Mouse (Mus musculus): ENCODE measurements around the gene Tbc1d8.

The Tbc1d8 gene

DNA sequence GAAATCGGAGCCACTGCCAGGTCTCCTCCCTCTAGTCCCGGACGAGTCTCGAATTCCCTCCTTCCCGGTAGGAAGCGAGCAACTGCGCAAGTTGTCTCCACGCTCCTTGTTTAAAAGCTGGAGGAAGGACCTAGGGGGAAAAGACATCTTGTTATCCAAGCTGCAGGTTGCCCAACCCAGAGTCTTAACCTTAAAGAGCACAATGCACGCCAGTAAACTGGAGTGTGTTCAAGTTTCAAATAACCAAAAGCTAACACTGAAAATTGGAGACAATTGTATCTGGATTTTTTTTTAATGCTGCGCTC is 293 bp upstream of the Tbc1d8 start:
- DNase-seq (ENCODE audit: low spot score in 2 of 2), result no peak

DNA sequence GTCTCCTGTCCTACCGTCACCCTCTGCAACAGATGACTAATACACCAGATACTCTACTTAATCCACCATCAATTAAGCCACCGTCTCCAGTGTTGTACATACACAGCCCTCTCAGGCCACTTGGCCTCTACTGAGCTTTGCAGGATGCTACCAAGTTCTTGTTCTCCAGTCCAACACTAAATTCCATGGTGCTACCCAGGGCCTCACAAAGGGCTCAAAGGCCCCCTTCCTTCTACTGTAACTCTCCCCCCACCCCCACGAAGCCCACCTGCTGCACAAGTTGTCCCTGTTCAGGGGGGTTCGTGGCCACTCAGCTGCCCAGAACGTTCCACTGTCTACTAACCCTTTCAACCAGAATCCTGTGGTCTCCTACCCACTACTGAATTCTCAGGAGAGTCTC is 1.5 kb downstream of the Tbc1d8 start:
- DNase-seq (ENCODE audit: low spot score in 2 of 2), result no peak

DNA sequence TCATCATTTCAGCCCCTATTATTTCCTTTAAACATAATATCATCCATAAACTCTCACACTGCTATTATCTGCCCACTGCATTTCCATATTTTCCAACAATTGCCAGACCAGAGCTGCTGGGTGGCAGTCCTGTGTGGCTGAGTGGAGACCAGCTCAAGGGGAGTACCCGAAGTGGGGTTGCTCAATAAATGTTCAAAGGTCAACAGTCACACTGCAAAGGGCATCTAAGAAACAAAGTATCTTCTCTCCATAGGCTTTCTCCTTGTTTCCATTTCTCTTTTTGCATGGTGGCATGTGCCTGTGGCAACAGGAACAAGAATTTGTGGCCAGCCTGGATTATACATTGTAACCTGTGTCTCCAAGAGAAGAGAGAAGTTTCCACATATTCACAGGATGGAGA is 2.2 kb downstream of the Tbc1d8 start:
- DNase-seq (ENCODE audit: low spot score in 2 of 2), result no peak

DNA sequence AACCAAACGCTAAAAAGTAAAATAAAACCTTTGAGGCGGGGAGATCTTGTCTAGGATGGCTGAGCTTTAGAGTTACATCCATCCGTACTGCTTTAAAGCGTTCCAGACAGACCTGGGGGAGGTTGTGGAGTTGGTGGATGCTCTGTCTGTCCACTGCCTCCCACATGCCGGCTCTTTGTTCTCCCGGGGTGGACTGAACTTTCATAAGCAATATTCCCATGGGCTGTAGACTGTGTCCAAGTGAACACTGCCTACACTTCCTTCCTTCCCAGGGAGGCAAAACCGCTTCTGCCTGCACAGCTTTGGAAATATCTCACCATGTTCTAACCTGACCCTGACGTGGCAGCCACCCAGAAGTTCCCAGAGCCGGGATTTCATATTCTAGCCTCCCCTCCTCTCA is 4.0 kb downstream of the Tbc1d8 start:
- DNase-seq (ENCODE audit: low spot score in 2 of 2), result no peak

DNA sequence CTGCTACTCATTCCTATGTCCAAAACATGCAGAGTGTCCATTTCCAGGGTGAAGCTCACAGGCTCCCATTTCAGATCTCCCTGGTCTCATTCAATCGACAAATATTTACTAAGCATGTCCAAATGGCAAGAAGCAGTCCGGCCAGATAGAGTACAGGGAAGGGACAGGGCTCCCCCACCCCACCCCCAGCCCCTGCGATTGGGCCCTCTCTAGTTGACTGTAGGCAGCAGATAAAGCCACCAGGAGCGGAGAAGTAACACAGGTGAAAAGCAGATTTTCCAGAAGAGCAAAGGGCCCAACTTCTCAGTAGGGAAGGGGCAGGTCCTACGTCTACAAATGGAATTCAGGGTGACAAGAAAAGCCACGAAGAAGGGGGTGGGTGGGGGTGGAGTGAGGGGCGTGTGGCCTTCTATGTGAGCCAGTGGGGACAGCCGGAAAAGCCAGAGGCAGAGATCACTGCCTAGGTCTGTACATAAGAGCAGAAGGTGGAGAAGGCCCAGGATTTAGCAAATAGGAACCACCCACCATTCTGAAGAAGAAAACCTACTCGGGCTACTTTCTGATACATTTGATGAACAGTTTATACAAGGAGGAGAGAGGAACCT is 7.2 kb downstream of the Tbc1d8 start:
- DNase-seq (ENCODE audit: low spot score in 2 of 2), result no peak

DNA sequence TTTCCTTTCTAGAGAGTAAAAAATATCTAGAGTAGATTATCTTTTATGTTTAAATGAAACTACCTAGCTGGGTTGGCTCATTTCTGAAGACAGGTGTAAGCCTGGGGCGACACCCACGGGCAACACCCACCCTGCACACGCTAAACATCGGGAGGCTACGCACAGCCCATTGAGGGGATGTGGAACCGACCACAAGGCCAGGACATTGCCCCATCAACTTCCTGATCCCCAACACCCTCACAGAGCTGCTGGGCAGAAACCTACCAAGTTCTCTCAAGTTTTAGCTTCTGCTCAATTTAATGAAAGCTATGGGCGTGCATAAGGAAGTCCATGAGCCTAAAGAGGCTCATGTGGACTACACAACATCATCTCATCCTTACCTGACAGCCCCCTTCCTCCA is 9.6 kb downstream of the Tbc1d8 start:
- DNase-seq (ENCODE audit: low spot score in 2 of 2), result no peak

DNA sequence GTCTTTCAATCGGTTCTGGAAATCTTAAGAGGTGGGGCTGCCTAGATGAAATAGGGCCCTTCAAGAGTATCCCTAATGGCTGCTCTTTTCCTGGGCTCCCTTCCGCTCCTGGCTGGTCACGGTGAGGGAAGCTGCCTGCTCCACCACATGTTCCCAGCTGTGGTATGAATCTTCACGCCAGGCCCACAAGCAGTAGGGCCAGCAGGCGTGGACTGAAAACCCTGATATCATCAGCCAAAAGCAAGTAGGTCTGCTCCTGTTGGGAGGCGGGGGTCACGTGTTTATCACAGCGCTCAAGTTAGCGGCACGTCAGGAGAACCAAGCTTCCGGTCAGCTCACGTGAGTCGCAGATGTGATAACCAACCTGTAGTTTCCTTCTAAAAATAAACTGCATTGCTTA is 12.0 kb downstream of the Tbc1d8 start:
- DNase-seq (ENCODE audit: low spot score in 2 of 2), result no peak

DNA sequence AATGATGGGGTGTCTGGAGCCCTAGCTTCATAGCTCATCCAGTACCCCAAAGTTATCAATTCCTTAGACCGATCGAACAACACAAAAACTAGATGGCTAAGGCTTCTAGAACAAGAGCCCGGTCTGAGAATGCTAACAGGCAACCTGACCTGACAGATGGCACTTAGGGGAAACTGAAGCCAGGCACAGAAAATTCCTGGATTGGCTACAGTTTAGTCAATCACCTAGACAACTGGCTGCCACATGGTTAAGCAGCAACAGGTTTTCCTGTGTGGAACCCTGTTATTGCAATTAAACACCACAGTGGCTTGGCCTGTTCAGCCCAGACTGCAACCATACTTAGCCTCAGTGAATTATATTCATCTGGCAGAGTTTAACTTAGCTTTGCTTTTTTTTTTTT is 13.8 kb downstream of the Tbc1d8 start:
- no peak for DNase-seq (ENCODE audit: low spot score in 2 of 2)

DNA sequence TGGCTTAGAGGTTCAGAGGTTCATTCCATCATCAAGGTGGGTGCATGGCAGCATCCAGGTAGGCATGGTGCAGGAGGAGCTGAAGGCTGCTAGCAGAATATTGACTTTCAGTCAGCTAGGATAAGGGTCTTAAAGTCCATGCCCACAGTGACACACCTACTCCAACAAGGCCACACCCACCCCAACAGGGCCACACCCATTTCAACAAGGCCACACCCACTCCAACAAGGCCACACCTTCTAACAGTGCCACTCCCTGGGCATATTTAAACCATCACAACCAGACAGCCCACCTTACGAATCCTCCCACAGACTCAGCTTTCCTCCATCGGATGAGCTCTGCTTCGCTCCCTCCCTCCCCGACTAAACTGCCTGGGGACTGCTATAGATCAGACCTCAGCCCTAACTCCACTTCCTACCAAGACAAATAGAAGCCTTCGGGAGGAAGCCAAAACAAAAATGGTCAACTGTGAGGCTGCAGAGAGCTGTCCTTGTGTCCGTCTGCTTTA is 15.6 kb downstream of the Tbc1d8 start:
- DNase-seq (ENCODE audit: low spot score in 2 of 2), result no peak

DNA sequence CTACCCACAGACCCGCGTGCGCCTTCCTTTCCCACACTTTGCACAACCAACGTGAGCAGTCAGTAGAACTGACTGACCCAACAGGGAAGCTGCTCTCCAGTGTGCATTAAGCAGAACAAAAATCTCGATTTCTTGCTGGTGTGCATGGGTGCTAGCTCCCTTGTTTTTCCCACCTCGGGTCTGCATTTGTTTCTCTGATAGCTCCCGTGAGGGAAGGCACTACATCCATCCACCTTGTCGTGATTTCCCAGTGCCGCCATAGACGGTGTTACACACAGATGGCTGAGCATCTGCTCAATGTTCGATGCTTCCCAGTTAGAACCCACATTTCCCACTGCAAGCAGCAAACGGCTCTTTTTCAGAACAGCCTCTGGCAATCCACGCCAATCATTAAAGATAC is 16.5 kb downstream of the Tbc1d8 start:
- peak in 1 of 2 experiments; percentile 35 for DNase-seq (ENCODE audit: low spot score in 2 of 2)

DNA sequence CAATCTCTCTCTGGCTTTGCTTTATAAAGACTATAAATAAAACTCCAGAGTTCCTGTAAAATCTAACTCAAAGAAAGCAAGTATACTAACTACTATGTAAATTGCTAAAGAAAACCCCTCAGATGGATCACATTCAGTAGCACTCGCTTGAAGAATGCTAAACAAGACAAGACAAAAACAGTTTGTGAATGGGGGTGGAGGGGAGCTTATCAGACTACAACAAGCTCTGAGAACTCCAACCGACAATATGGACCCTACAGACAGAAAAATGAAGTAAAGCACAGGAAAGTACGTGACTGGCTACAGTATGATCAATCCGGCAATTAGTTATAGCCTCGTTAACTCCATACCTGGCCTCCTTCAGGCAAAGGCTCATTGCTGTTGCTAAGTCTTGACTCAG is 18.1 kb downstream of the Tbc1d8 start:
- DNase-seq (ENCODE audit: low spot score in 2 of 2), result no peak

DNA sequence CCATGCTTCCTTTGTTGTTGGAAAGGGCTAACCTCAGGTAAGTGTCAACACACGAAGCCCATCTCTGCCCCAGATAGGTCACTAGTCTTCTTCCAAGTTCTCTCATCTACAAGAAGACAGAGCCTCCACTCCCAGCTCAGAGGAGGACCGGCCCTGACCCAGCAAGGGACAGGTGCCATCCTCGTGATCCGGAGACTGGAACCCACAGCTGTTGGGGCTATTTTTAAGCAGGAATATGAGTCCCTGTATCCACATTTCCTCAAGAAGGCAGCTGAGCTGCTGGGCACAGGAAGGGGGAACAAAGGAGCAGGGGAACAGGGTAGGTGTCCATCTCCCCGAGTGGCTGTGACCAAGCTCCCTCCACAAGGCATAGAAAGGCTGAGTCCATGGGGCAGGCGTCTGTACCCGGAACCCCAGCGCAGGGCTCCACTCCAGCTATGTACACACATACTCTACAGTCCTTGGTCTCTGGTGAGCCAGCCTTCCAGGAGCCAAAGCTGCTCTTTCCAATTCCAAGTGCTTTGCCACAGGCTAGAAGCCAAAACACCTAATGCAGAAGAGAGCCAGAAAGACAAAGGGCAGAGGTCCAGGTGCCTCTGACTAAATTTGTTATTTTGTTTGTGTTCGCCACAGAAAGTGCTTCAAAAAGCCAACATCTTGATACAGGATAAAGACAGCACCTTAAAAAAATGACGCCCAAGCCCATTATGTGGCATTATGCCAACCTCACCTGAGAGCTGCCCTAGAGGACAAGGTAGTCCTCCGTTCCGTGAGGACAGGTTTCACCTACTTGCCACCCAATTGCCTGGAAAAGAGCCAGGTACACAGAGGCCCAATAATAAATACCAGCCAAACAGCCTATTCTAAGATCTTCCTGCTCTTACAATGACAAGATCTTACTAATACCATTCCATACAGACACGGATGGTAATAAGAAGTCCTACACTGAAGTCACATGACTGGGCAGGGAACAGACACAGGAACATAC is 20.4 kb downstream of the Tbc1d8 start:
- DNase-seq (ENCODE audit: low spot score in 2 of 2), result no peak

DNA sequence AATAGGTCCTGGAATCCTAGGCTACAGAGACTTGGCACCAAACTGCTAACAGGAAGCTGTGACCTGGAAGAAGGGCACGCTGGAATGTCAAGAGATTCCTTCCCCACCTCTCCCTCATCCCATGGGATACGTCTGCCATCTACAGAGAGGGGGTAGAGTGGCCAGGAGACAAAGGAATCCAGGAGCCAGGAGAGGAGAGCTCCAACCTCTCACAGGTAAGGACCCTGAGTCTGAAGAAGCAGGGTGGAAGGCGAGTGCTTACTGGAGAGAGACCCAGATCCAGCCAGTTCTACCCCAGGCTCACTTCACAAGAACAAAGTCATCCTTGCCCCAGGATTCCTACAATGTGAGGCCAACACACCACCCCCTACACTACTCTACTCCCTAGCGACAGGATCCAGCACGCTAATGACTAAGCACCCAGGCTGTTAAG is 22.1 kb downstream of the Tbc1d8 start:
- DNase-seq (ENCODE audit: low spot score in 2 of 2), result no peak

DNA sequence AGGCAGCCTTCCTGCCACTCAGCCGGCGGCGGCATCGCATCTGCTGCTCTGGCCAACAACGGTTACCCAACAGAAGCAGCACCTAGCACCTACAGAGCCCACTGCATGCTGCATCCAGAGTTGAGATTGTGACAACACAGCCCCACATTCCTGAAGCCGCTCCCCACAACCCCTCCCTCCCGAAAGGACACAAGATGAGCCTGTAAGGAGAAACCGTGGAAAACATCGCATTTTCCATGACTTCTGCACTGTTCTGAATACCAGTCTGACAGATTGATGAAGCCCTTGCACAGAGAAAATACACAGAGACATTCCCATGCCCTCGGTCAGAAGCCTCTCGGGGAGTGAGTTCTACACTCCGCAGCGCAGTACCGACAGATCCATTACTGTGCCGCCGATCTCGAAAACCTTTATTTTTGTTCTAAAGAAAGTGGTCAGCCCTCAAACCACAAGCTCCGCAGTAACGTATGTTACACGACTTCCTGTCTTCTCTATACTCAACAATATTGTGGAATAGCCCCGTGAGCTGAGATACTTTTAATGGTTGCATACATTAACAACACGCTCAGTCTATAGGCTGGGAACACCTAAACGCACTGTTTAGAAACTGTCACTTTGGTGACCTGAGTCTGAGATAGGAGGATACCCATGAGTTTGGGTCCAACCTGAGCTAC is 23.1 kb downstream of the Tbc1d8 start:
- no peak for DNase-seq (ENCODE audit: low spot score in 2 of 2)

DNA sequence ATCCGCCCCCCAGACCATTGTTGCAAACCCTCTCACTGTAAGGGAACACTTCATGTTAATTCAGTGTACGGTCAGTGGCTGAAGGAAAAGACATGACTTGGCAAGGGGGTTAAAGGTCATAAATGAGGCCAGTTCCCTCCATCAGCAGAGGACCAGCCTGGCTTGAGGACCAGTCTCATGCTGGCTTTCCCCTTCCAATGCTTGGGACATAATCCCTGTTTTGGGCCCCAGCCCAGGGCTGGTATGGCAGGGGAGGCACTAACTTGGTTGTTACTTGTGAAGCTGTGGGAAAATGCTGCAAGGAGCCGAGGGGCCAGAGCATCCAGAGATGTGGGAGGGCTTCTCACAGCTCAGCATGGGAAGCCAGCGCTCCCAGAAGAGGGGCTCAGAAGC is 23.8 kb downstream of the Tbc1d8 start:
- no peak for DNase-seq (ENCODE audit: low spot score in 2 of 2)

DNA sequence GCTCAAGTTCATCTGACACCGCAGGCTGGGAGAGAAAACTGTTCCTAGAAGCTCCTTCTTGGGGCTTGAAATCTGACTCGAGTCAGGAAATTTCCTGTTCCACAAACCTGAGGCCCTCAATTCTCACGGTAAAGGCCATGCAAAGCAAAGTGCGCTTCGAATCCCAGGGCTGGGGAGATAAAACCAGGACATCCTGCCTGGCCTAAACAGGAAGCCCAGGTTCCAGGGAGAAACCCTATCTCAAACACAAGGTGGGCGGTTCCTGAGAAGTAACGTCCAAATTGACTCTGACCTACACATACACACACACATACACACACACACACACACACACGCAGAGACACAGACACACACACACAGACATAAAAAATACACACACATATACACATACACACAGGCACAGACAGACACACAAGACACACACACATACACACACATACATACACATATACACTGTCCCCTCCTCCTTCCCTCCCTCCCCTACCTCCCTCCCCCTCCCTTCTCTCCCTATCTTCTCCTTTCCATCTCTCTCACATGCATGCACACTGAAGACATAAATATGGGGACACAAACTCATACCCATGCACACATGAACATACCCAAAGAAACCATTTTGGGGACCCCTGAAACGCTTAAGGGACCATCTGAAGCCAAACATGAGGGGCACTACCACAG is 24.3 kb downstream of the Tbc1d8 start:
- no peak for DNase-seq (ENCODE audit: low spot score in 2 of 2)

DNA sequence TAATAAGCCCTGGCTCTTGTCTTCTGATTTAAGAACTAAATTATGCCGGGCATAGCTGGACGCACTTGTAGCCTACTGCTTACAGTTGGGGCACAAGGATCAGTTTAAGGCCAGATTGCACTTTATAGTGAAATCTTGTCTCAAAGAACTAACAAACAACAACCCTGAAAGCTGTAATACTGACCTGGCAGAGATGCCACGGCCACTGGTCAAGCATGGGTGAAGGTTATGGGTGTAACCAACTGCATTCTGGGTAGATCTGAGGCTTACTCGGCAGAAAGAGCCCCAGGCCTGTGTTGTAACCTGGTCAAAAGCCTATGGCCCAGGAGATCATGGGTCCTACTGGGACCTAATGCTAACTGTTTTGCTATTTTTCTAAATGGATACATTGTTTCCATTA is 26.4 kb downstream of the Tbc1d8 start:
- DNase-seq (ENCODE audit: low spot score in 2 of 2), result no peak

DNA sequence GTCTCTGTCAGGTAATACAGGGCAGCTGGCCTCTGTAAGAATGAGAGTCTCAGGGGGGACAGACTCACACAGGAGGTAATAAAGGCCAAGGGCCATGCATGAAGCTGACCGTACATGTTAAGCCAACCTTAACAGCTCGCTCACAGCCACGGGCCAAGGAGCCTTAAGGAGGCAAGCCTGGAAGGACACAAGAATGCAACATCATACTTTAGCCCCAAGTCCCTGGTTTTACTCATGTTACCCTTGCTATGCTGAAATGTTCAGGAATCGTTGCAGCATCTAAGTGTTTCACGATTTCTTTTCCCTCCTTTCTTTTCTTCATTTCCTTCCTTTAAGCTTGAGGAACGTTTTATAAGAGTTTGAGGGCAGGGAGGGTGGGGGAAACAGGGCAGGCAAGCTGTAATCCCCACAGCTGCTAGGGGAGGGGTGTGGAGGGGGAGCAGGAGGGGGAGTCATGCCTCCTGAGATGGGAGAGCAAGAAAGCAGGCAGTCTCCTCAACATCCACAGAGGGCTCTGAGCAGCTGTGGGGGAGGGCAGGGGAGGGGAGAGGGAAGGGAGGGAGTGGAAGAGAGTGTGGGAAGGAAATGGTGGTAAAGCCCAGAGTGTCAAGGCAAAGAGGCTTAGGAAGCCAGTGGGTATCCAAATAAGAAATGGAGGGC is 28.4 kb downstream of the Tbc1d8 start:
- DNase-seq (ENCODE audit: low spot score in 2 of 2), result no peak

DNA sequence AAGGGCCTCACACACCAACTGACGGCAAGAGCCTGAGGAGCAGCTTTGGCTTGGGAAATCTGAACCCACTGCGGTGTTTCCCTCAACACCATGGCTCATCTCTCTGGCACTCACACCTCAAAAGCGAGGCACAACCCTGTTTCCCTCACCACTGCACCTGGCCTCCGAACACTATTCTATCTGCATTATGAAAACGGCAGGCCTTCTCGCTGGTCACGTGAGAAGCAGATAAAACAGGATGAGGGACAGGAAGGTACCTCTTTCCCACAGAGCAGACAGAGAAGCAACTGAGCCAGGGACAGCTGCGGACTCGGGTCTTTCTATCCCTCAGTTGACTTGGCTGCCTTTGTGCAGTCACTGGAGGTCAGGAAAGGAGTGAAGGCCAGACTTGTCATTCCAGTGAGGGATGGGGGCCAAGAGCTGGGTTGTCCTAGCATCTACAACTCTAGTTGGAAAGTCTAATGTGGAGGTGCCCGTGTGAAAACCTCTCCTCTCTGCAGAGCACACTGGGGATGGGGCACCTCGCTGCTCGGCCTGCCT is 29.2 kb downstream of the Tbc1d8 start:
- DNase-seq (ENCODE audit: low spot score in 2 of 2), result no peak

DNA sequence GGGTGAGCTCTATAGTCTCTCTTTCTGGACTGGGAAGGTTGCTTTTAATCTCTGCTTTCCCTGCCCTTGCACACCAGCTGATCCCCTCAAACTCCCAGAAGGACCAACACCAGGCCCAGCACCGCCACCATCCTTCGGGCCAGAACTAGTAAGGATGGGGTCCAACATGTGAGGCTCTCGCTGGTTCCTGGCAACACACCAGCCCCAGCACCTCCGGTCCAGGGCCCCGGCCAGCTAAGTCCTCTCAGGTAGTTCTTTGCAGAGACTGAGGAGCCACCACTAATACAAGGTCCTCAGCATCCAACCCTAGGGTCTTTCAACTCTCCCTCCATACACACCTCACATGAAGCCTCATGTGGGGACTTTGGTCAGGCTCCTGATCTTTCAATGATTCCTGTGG is 29.7 kb downstream of the Tbc1d8 start:
- DNase-seq (ENCODE audit: low spot score in 2 of 2), result no peak

DNA sequence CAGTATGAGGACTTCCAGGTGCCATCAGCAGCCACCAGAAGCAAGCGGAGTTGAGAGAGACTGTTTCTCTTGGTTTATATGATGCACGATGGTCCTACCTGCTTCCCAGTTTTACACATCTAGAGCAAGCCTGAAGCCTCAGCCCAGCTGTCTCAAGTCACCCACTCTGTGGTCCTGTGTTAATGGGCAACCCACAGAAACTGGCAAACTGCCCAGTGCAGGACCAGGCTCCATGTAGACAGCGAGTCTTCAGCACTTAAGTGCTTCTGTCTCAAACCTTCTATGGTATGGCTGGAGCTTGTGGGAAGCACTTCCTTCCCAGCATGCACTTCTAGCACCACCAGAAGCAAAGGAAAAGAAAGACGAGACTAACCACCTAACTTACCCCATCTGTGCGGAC is 30.3 kb downstream of the Tbc1d8 start:
- DNase-seq (ENCODE audit: low spot score in 2 of 2), result no peak

Measured in right cerebral cortex, postnatal 36 days (tissue).